Mouse (Mus musculus) gastrocnemius, postnatal 36 days (tissue): Measurements from ENCODE around the gene Gm1043. TPM values are rescaled to one million over a fixed set of nuclear protein-coding genes. Genes with fewer than 3 reads are reported as not detected.

Source experiments
- DNase-seq, 2 experiments: peaks; one replicate each; pipeline ENCODE4 v3.0.0; 2022
- intact Hi-C: fragments of 180-260 bp; cut with DNase I; formaldehyde crosslinking; loops from one replicate; pipeline ENCODE4 v1.15.1; 2025
- total RNA-seq, 2 experiments: library from RNA; stranded (reverse); gene quantifications; 2 replicates each; pipeline ENCODE4 v1.2.3; 2021

Gene Gm1043
- total RNA-seq, 2 experiments from 2014 or later, result not detected

DNA sequence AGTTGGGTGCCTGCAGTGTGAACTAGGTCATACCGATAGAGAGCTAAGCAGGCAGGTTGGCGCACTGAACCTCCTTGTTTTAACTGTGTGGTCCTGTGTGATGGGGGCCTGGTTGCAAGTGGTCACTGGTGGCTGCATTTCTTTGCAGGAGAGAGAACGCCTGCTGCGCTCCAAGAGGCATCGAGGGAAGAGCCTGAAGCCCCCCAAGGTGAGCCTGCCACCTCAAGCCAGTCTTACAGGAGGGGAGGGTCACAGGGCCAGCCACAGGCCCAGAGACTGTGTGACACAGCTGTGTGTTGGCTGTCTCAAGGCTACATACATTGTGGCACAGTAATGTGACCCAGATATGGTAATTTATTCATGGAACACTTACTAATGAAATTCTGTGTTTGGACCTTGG lies 21.9 kb downstream of the Gm1043 start:
- intact Hi-C loops, result loop anchor here (10.0 kb wide), 1 partner anchor 152 kb away; no protein-coding TSS in a partner anchor
- DNase-seq, result no peak

DNA sequence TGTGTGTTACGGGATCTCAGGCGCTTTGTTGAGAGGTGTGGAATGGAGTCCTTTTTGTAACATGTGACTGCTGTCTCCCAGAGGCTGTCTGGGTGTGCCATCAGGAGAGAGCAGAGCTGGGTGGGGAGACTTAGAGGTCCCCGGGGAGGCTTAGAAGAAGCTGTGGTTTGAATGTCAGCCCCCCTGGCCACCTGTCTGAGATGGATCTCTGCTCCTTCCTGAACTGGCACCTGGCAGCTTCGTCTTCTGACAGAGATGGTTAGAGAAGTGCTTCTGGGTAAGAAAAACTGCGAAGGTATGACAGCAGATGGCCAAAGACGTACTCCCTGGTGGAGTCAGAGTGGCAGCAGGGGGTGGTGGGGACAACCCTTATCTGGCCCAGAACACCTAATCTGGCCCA lies 22.4 kb downstream of the Gm1043 start:
- no peak for DNase-seq
- intact Hi-C loops, result loop anchor here (10.0 kb wide), 1 partner anchor 153 kb away; no protein-coding TSS in a partner anchor

DNA sequence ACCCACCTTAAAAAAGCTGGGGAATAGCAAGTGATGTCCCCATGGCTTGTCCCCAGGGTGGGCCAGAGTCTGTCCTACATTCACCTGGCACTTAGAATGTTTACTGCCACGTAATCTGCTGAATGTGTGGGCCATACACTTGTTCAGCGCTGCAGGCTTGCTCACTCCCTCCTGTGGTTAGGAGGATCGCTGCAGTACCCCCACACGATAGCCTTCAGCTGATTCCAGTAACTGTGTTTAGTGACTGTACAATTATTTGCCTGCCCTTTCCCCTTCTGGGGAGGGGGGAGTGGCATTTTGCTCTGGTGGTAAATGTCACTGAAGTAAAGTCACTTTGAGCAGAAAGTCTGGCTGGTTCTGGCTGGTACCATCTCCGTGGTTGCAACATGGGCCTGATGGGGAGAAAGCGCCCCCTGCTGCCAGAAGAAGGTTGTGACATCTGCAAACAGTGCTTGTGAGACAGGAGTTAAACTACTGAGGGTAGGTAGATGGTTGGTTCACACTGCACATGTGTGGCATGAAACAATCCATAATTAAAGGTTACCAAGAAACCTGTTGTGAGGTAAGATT lies 24.2 kb downstream of the Gm1043 start:
- intact Hi-C loops, result loop anchor here (10.0 kb wide), 1 partner anchor 155 kb away; no protein-coding TSS in a partner anchor
- no peak for DNase-seq

- intact Hi-C loops, result no loop called here
- no peak for DNase-seq
These were observed 27.2 kb downstream of the Gm1043 start for GRCm38 (mm10) chr5:37112389-37112788.

GRCm38 (mm10) chr5:37117126-37117525 lies 32.0 kb downstream of the Gm1043 start:
- intact Hi-C loops, result no loop called here
- DNase-seq, result no peak

- intact Hi-C loops, result no loop called here
- DNase-seq, result no peak
These were observed 33.1 kb downstream of the Gm1043 start for GRCm38 (mm10) chr5:37118242-37118641.

GRCm38 (mm10) chr5:37121186-37121680 lies 36.1 kb downstream of the Gm1043 start:
- DNase-seq, result no peak
- intact Hi-C loops, result no loop called here

- intact Hi-C loops, result no loop called here
- DNase-seq, result no peak
These were observed 46.7 kb downstream of the Gm1043 start for GRCm38 (mm10) chr5:37131841-37132240.

GRCm38 (mm10) chr5:37141745-37142144 lies 56.6 kb downstream of the Gm1043 start:
- intact Hi-C loops, result no loop called here
- DNase-seq, result no peak

DNA sequence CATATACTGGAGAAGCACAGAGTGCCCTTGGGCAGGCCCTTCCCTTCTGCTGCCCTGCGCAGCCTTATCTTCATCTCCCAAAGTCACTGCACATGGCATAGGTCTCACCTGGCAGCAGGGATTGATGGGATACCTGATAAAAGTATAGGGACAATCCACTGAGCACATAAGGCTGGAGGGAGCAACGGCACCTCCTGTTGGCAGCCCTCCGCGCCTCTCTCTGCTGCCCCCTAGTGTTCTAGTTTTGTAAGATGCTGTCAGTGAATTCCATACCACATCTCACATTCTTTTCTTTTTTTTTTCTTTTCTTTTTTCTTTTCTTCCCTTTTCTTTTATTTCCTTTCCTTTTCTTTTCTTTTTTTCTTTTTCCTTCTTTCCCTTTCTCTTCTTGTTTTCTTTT lies 62.4 kb downstream of the Gm1043 start:
- intact Hi-C loops, result no loop called here
- no peak for DNase-seq

DNA sequence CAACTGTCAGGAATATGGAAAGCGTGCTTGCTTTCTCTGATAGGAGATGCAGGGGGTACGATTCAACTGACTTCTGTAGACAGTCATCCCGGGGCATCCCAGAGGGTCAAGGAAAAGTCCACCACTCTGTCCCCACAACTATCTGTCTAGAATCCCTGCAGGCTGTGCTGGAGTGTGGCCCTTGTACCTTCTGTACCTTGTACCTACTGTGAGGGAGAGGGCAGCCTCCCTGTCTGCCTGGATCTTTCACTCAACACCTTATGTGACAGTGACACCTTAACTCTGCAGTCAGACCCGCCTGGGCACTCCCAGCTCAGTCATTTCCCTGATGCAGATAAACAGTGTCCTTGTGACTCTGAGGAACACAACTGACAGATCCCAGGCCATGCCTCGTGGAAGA lies 65.5 kb downstream of the Gm1043 start:
- intact Hi-C loops, result no loop called here
- no peak for DNase-seq

GRCm38 (mm10) chr5:37154472-37154871 lies 69.3 kb downstream of the Gm1043 start:
- intact Hi-C loops, result no loop called here
- DNase-seq, result no peak

- intact Hi-C loops, result no loop called here
- no peak for DNase-seq
These were observed 73.2 kb downstream of the Gm1043 start for GRCm38 (mm10) chr5:37158408-37158807.

DNA sequence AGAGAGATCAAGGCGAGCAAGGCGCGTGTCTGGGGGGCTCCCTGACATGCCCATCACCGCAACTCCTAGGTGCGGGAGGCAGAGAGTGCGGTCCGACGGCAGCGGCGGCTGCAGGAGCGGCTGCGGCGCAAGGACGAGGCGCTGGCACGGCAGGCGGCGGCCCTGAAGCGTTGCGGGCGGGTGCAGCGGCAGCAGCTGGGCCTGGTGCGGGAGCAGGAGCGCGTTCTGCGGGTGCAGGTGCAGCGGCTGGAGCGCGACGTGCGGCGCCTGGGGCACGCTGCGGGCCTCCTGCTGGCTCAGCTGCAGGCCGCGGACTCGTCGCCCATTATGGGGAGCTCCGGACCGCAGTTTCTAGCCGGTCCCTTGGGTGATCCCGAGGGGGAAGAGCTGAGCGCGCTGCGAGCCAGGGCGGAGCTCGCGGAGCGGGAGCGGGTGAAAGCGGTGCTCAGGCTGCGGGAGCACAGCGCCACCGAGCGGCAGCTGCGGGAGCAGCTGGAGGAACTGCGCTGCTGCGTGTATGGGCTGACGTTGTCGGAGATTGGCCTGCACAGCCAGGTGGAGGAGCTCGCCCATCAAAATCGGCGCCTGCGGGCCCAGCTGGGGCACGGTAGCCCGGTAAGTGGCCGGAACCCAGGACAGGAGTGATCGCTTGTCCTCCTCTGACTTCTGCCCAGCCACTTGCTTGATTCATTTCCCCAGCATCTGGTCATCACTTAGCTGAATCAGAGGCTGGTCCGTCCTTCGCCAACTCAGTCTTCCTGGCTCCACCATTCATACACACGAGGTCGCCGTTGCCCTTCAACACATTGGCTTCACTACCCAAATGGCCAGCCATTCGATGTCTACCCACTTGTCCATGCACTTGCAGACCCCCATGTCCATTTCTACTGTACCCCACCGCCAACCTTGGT lies 78.0 kb downstream of the Gm1043 start:
- intact Hi-C loops, result no loop called here
- DNase-seq, result no peak

DNA sequence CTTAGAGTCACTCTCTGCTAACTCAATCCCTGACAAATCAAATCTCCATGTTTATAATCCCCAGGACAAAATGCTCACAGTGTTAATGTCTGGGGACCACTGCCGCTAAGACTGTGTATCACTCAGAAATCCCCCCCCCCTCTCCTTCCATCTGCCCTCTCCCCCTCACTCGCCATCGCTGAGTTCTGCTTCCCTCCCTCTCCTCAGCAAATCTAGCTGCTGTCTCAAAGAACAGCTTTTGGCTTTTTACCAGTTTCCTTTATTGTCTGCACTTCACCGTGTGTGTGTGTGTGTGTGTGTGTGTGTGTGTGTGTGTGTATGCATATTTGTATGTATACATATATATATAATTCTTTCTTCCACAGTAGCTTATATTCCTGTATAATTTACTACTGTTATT lies 91.3 kb downstream of the Gm1043 start:
- intact Hi-C loops, result no loop called here
- no peak for DNase-seq

DNA sequence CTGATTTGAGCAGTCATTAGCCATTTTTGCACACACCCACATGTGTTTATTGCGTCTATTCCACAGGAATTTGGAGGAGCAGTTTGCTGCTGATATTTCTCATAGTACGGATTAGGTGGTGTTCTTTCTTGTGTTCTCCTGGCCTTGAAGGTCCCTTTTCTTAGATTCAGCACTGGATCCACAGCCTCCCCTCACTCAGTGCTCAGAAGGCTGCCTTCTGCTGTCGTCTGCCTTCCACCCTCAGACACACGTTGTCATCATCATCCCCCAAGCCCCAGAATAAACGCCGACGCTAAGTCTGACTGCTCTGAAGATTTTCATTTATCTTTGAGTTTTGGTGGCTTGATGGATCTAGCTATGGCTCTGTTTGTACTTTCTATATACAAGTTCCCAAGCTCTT lies 91.9 kb downstream of the Gm1043 start:
- DNase-seq, result no peak
- intact Hi-C loops, result no loop called here

- intact Hi-C loops, result no loop called here
These were observed 93.6 kb downstream of the Gm1043 start for GRCm38 (mm10) chr5:37178811-37179210.

DNA sequence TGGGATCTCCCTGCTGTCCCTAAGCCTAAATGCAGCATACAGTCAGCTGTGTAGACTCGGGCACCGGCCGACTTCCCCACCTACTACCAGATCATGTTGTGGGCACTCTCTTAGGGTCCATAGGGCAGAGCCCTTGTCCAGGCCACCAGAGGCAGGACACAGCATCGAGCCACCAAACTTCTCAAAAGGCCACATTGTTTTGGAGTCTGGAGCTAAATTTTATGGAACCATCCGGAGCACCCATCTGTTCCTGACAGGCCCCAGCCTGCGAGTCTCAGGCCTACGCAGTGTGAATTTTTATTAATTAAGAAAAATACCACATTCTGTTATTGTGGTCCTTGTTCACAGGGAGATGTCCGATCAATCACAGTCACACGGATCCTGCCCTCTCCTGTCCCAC lies 94.7 kb downstream of the Gm1043 start:
- intact Hi-C loops, result no loop called here

More at GRCm38 (mm10) chr5:37178811-37179210, 93.6 kb downstream of the Gm1043 start:
- DNase-seq, result no peak

DNA sequence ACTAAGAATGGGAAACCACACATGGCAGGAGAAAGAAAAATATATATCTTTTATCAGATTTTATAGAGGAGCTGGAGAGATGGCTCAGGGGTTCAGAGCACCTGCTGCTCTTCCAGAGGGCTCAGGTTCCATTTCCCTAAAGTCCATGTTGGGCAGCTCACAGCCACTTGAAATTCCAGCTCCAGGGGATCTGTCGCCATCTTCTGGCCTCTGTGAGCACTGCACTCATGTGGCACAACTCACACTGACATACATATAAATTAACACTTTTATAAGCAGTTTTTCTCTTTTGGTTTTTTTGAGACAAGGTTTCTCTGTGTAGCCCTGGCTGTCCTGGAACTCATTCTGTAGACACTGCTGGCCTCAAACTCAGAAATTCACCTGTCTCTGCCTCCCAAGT lies 95.5 kb downstream of the Gm1043 start:
- no peak for DNase-seq
- intact Hi-C loops, result no loop called here

More for the DNA sequence above, 94.7 kb downstream of the Gm1043 start:
- no peak for DNase-seq

- DNase-seq, result no peak
- intact Hi-C loops, result no loop called here
These were observed 99.4 kb downstream of the Gm1043 start for GRCm38 (mm10) chr5:37184605-37185004.

DNA sequence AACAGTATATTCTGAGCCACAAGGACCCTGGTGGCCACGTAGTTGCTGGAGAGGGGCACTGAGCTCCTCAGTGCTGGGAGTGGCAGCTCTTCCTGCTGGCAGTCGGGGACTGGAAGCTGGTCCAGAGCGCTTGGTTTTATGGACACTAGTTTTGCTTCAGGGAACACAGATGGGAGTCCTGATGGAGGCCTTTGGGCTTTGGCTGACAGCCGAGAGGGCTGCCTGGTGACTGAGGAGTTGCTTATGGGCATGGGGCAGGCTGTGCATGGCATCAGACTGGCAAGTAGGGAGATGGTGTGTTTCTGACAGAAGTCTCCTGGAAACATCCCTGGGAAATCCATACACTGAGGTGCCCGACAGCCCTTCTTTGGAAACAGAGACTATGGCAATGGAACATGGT lies 105.2 kb downstream of the Gm1043 start:
- DNase-seq, result no peak
- intact Hi-C loops, result no loop called here

DNA sequence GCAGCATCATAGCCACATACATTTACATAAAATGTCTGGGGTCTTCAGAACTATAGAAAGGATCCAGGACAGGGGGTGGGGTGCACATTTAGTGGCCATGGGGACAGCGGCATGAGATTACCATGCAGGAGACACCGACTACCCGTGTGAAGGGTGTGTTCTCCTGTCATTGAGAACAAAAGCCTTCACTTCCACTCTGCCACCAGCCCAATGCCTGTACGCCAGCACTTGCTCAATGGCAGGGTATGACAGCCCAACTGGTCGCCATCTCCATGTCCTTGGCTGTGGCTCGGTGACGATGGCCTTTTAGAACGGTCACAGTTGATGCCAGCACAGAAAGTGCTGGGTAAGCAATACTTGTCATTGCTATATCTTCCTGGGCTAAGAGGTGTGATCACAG lies 111.0 kb downstream of the Gm1043 start:
- DNase-seq, result no peak
- intact Hi-C loops, result no loop called here
